Mouse (Mus musculus): ENCODE data around the gene Hils1.
A peak's percentile ranks its signal among the peaks of the same experiment; 100 is the strongest.

The Hils1 gene

DNA sequence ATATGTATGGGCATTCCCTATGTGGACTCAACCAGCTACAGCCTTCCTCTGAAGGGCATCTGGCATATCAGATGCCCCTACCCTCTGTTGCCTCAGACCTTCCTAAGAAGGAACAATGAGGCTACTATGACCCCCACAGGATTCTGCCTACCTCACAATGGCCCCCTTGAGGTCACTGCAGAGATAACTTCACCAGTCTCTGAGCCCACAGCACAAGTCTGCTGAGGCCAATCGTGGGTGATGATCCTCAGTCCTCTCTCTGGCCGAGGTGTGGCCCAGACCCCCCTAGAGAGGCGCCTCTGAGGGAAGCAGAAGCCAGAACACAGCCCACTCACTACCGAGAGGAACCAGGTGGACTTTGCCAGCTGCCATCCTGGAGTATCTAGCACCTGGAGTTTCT lies at the start of gene Hils1:
Gene Hils1 (plus strand): TSS at position 175 of the 400 bp plus-strand sequence.
- no peak for DNase-seq (ENCODE audit: low spot score)

DNA sequence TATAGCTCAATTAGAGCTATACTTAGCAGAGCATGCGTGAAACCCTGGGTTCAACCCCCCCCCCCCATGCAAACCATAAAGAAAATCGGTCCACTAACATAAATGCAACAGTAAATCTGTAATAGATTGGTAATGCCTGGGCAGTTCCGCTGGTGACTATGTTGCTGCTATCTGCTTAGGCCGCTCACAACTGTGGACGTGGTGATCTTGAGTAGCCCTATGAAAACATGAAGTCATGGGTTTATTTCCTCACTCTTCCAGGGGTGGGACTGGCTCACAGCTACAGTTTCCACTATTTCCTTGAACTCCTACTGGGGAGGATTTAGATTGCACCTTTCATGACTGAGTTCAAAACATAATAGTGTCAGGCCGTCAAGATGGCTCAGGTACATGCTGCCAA lies 49.7 kb upstream of the Hils1 start:
- DNase-seq (ENCODE audit: low spot score): no peak

DNA sequence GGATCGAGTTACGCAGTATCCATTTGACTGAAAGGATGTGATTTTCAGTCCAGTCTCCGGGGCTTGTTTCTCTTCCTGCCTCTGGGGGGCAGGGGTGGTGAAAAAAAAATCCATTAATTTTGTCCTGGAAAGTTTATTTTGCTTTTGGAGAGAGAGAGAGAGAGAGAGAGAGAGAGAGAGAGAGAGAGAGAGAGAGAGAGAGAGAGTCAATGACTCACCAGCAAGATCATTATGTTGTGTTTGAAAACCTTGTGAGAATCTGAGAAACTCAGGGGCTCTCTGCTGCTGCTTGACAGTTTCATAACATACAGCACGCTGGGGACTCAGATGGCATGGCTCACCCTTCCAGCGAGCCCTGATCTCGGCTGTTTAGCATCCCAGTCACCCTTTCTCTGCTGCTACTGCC lies 46.4 kb upstream of the Hils1 start:
- DNase-seq (ENCODE audit: low spot score): no peak

DNA sequence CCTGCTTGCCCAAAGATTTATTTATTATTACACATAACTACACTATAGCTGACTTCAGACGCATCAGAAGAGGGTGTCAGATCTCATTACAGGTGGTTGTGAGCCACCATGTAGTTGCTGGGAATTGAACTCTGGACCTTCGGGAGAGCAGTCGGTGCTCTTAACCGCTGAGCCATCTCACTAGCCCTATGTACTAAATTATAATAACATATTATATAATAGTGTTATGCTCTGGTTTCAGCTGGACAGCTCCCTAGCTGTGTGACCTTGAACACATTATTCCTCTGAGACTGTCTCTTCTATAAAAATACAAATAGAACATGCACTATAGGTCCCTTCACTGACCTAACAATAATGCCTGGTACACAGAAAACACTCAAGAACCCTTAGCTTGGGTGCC lies 42.4 kb upstream of the Hils1 start:
- no peak for DNase-seq (ENCODE audit: low spot score)

DNA sequence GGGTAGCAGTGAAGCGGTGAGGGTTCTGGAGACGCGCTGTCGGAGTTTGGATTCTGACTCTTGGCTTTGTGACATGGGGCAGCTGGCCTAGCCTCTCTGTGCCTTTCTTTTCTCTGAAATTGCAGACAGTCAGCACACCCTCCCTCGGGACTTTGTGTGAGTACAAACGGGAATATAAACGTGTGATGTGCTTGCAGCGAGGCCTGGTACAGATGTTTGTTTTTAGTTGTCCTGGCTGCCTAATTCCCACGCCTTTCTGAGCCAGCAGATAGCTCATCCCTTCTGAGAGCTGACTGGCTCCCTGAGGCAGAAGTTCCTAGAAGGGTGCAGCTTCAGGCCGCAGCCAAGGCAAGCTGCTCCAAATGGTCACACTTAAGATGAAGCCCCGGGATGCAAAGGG lies 41.0 kb upstream of the Hils1 start:
- DNase-seq (ENCODE audit: low spot score): no peak

DNA sequence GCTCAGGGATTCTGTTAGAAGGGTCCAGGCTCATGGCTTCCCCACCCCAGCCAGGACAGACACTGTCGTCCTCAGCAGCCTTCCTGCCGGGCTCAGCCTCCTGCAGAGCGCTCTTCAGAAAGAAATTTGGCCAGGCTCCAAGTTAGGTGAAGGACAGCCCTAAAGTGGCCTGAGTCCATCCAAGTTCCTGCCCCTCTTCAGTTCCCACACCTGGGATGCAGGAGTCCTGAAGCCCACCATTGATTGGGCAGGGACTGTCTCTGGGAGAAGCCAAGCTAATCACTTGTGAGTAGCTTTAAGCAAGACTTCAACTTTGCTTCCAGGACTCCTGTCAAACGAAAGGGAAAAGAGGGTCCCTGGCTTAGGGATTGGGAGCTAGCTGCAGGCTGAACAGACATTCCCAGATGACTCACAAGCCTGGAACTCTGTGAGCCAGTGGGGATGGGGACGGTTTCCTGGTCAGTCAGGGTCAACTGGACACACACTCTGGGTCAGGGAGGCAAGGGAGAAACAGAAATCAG lies 39.6 kb upstream of the Hils1 start:
- DNase-seq (ENCODE audit: low spot score): no peak

DNA sequence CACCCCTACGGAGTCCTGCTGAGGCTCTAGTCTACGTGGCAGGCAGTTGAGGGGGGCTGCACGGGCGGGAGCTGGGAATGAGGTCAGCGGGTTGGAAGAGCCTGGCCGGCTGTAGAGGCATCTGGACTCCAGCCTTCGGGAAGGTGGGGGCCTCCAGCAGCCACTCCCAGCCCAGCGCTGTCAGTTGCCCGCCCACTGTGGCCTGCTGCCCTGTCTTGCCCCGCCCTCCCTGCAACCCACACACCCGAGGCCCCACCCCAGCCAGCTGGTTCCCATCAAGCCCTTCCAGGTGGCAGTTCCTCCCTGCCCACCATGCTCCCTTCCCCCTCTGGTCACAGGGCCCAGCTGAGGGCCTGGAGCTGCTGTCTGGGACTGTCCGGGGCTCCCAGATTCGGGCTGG lies 38.6 kb upstream of the Hils1 start:
- DNase-seq (ENCODE audit: low spot score): no peak

DNA sequence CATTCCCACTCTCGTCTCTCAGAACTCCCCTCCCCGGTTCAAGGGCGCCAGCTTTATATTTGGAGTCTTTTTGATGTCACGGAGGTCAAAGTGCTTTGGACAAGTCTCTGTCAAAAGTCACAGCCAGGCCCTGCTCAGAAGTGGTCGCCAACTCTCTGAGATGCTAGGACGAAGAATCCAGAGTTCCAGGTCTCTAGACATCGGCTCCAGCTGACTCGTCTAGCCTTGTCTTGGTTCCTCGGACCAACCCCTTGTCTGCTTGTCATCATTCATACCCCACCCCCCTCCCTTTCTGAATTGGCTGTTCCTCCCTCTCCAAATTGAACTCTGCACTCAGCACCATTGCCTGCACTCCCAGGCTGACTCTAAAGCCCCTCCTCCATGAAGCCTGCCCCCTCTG lies 37.8 kb upstream of the Hils1 start:
- no peak for DNase-seq (ENCODE audit: low spot score)

DNA sequence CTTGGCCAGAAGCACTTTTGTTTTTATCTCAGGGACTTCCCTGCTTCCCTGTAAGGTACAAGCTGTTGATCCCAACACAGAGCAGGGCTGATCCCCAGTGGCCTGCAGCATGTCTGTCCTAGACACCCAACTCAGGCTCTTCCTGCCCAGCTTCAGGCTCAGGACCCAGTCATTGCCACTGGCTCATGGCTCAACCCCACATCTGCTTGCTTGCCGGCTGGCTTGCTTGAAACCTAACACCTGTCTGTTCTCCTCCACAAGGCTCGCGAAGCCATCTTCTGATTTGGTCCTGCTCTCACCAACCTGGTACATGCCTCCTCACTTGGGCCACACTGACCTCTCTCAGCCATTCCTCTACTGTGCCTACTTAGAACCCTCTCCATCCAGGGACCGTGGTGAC lies 37.2 kb upstream of the Hils1 start:
- DNase-seq (ENCODE audit: low spot score): no peak

DNA sequence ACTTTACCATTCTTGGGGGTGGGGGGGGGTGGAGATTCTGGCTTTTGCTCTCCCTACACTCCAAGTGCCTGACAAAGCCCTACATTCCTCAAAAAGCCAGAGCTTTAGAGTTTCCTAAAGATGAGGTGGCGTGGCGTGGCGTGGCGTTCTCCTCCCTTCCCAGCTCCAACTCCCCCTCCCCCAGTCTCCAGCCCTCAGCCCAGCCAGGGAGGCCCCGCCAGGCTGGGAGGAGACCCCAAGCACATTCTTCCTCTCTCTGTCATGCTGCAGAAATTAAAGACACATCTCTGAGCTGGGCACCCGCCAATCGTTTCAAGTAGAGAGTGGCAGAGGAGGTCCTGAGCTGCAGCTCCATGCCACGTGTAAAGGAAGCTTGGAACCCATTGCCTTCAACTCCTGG lies 33.8 kb upstream of the Hils1 start:
- no peak for DNase-seq (ENCODE audit: low spot score)

DNA sequence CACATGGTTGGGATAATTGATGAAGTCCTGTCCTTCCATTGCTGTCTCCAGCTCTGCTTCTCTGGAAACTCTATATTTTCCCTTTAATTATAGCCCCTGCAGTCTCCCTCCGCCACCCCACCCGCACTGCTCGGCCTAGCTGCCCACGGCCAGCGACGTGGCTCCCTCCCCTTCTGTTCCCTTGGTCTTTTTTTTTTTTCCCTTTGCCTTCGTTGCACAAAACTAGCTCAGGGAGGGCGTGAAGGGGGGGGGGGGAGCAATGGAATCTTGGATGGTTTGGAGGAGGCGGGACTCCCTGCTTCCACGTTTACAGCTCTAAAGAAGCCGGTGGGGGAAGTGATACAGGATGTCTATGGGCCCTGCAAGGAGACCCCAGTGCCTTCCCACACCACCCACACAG lies 32.9 kb upstream of the Hils1 start:
- no peak for DNase-seq (ENCODE audit: low spot score)

DNA sequence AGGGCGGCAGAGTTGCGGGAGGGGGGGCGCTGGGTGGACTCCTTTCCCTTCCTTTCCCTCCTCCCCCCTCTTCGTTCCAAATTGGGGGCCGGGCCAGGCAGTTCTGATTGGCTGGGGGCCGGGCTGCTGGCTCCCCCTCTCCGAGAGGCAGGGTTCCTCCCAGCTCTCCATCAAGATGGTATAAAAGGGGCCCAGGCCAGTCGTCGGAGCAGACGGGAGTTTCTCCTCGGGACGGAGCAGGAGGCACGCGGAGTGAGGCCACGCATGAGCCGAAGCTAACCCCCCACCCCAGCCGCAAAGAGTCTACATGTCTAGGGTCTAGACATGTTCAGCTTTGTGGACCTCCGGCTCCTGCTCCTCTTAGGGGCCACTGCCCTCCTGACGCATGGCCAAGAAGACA lies 31.3 kb upstream of the Hils1 start, which contains the start of gene Col1a1:
Gene Col1a1 (plus strand): TSS at position 180 of the 400 bp plus-strand sequence.
- no peak for DNase-seq (ENCODE audit: low spot score)

DNA sequence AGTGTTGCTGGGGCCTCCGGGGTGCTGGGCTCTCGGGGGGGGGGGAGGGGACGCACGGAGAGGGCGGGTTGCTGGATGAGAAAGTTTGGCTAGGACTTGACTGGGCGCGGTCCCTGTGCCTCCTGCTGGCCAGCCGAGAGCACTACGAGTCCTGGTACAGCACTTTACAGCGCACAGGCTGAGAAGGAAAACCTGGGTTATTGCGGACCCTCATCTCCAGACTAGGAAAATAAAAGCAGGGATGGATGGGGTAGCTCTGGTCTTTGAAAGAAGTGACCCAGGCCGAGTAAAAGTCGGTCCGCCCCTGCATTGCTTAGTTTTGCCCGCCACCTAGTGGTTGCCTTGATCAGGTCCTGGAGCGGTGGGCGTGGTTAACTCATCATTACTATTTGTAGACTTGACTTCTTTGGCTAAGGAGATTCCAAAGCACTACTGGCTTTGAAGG lies 30.5 kb upstream of the Hils1 start:
- peak; percentile 90 for DNase-seq (ENCODE audit: low spot score)

DNA sequence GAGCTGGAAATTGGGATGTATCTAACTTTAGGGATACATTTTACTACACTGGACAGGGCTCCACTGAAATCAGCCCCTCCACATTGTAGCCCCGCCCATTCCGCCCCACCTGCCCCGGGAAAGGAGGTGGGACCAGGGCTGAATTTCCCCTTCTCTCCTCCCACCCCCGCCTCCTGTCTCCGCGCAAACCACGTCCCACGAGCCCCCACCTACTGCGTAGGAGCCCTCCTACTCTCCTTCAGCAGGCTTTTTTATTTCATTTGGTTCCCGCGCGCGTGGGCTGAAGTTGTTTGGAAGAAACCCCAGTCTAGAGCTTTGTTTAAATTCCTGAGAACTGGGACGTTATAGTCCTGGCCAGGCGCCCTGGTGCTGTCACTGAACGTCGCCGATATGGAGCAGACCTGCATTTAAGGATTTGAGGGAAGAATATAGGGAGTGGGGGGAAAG lies 30.0 kb upstream of the Hils1 start:
- DNase-seq (ENCODE audit: low spot score): peak; percentile 33

DNA sequence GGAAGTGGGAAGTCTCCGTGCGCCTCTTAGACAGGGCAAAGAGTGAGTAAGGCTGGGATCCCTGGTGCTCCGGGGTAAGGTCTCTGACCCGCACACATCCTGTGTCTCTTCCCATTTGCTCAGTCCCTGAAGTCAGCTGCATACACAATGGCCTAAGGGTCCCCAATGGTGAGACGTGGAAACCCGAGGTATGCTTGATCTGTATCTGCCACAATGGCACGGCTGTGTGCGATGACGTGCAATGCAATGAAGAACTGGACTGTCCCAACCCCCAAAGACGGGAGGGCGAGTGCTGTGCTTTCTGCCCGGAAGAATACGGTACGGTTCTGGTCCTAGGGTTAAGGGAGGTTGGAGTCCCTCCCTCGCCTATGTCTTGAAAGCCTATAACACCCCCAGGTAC lies 29.6 kb upstream of the Hils1 start:
- no peak for DNase-seq (ENCODE audit: low spot score)

DNA sequence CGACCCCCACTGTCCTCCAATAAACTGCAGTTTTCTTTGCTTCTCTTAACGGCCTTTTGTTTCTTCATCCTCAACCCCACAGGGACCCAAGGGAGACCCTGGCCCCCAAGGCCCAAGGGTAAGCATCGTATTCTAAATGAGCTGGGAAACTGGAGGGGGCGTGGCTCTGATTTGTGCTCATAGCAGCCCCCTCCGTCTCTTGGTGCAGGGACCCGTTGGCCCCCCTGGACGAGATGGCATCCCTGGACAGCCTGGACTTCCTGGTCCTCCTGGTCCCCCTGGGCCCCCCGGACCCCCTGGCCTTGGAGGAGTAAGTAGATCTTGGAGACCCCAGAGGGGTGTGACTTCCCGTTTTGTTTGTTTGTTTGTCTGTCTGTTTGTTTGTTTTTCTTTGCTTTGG lies 29.1 kb upstream of the Hils1 start:
- DNase-seq (ENCODE audit: low spot score): no peak

DNA sequence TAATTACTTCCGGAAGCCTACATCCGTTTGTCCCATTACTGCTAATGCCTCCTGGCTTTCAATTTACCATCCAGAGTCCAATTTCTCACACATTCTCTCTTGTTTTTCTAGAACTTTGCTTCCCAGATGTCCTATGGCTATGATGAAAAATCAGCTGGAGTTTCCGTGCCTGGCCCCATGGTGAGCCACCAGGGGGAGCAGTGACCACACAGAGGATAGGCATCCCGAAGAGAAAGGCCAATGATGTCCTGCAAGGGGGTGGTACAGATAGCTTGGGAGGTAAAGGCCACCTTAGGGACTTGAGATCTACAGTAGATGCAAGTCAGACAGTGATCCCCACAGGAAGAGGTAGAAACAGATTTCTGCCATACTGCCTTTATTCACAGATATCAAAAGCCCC lies 28.1 kb upstream of the Hils1 start:
- peak; percentile 77 for DNase-seq (ENCODE audit: low spot score)

DNA sequence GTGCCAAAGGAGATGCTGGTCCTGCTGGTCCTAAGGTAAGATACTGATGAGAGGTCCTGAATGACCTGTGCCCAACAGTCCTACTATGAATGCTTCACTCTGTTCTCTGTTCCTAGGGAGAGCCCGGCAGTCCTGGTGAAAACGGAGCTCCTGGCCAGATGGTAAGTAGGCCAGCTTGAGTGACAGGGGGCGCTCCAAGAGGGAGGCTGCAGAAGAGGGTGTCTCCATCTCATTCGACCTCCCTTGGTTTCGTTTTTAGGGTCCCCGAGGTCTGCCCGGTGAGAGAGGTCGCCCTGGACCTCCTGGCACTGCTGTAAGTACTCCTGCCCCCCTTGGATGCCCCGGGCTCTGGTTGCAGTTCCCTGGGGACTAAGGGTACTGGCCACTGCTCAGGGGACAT lies 26.3 kb upstream of the Hils1 start:
- no peak for DNase-seq (ENCODE audit: low spot score)

DNA sequence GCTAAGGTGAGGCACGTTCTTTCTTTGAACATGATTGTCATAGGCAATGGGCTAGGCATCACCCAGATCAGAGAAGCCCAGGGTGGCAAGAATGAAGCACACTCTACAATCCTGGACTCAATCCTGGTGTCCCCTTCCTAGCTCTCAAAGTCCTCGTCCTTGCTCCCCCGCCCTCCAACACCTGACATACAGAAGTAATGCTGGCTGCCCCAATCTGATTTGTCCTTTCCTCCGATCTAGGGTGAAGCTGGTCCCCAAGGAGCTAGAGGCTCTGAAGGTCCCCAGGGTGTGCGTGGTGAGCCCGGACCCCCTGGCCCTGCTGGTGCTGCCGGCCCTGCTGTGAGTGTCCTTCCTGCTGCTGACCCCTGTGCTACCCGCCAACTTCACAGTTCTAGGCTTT lies 25.6 kb upstream of the Hils1 start:
- no peak for DNase-seq (ENCODE audit: low spot score)

DNA sequence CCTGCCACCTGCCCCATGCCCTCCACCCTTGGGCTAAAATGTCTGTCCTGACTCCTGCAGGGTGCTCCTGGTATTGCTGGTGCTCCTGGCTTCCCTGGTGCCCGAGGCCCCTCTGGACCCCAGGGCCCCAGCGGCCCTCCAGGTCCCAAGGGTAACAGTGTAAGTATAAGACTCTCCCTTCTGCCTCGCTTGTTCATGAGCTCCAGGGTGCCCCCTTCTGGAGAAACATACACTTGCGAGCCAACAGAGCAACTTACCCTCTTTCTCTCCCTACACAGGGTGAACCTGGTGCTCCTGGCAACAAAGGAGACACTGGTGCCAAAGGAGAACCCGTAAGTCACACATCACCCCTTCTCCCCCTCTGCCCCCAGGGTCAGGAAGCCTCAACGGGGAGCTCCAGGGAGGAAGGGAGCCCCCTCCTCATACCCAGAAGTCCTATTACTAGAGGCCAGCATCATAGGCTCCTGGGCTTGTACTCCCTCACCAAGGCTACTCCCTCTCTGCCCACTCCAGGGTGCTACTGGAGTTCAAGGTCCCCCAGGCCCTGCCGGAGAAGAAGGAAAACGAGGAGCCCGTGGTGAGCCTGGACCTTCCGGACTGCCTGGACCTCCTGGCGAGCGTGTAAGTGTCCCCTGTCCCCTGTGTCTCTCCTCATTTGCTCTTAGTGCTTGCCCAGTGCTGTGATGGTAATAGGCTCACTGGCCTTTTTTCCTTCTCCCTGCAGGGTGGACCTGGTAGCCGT lies 24.9 kb upstream of the Hils1 start:
- no peak for DNase-seq (ENCODE audit: low spot score)

DNA sequence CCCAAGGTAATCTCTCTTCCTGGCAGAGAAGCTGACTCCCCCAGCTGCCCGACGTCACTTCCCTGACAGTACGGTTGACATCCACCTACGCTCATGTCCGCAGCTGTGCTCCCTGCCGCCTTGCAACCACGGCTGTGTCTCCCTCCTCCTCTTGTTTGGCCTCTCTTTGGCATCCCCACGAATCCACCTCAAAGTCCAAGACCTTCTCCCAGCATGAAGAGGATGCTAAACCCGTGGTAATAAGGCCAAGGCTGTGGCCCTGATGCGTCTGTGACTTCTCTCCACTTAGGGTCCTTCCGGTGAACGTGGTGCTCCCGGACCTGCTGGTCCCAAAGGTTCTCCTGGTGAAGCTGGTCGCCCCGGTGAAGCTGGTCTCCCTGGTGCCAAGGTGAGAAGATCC lies 24.3 kb upstream of the Hils1 start:
- no peak for DNase-seq (ENCODE audit: low spot score)

DNA sequence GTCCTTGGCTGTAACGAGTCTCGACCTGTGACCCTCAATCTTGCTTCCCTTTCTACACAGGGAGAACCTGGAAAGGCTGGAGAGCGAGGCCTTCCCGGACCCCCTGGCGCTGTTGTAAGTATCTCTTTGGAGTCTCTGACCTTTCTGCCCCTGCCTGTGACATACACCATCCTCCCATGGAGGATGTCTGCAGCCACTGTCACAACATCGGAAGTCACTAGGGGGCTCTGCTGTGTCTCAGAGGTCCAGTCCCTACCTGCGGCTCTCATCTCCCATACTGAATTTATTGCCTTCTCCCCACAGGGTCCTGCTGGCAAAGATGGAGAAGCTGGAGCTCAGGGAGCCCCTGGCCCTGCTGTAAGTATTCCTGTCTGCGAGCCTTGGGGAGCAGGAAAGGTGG lies 23.1 kb upstream of the Hils1 start:
- no peak for DNase-seq (ENCODE audit: low spot score)

DNA sequence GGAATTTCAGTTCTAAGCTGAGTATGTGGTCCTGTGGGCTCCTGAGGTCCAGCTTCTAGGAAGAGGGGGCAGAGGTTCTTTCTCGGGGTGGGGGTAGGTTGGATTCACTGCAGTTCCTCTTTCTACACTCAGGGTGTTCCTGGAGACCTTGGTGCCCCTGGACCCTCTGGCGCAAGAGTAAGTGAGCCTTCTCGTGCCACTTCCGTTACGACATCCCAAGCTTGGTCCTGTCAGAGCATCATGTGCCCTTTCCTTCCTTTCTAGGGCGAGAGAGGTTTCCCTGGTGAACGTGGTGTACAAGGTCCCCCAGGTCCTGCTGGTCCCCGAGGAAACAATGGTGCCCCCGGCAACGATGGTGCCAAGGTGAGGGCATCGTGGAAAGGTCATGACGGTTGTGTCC lies 22.2 kb upstream of the Hils1 start:
- no peak for DNase-seq (ENCODE audit: low spot score)

DNA sequence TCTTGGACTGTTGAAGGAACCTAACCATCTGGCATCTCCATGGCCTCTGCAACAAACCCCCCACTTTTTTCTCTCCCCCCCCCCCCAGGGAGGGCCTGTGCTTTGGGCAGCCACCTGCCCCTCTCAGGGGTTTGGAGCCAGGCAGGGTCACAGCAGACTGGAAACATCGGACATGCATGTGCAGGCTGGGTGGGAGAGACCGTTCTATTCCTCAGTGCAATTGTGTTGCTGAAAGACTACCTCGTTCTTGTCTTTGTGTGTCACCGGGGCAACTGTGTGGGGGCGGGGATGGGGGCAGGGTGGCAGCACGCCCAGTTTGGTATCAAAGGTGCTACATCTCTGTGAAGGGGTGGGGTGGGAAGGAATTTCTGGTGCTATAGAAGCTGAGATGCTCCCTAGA lies 15.2 kb upstream of the Hils1 start:
- no peak for DNase-seq (ENCODE audit: low spot score)

Data from layer of hippocampus, adult 9-10 months (tissue).